Mouse (Mus musculus): ENCODE results near the gene Gpr108.
"Not testable (repeated sequence)": the region's sequence is repeated elsewhere in the genome, so short reads cannot be mapped to it uniquely, and the experiment has no call there.

The Gpr108 gene

DNA sequence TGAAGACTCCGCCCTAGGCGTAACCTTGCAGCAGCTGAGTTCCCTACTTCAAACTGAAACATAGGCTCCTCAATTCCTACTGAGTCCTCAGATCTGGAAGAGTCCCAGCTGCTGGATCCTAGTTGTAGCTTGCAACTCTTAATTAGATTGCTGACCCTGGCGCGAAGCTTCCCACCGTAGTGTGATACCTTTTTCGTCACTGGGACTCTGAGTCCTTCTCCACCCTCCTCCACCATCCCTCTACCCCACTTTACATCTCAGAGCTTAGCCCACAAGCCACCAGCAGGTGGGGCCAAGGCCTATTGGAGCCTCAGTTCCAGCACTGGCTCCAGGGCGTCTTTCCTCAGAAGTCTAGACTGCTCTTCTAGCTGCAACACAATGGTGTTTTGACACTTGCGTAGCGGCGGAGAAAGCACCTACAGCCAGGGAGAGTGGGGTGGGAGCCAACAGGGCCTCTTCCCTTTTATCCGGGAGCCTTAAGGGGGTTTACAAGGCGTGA lies at the start of gene Gpr108:
Gpr108 (minus strand) TSS at position 246 of the 499 bp plus-strand sequence.
- peak; percentile 86 for DNase-seq (ENCODE audit: low read depth, low spot score)

- DNase-seq (ENCODE audit: low read depth, low spot score) = no peak
These were observed 48.8 kb upstream of the Gpr108 start for GRCm38 (mm10) chr17:57297040-57297439.

GRCm38 (mm10) chr17:57295935-57296334 lies 47.7 kb upstream of the Gpr108 start:
- no peak for DNase-seq (ENCODE audit: low read depth, low spot score)

DNA sequence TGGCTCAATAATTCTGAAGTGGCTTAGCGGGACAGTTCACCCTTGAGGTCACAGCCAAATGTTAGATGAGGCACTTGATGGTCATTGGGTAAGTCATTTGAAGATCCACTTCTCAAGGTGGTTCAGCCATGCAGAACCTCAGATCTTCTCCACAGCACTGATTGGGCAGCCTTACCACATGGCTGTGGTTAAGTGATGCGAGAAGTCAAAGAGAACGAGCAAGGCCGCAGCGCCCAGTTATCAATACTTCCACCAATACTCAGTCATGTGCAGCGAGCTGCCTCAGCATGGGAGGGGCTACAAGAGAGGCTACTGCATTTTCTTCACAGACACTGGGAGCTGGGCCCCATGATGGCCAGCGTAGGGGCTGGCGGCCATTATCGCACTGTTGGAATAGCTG lies 44.7 kb upstream of the Gpr108 start:
- DNase-seq (ENCODE audit: low read depth, low spot score) = no peak

GRCm38 (mm10) chr17:57292302-57292701 lies 44.1 kb upstream of the Gpr108 start:
- DNase-seq (ENCODE audit: low read depth, low spot score) = no peak

DNA sequence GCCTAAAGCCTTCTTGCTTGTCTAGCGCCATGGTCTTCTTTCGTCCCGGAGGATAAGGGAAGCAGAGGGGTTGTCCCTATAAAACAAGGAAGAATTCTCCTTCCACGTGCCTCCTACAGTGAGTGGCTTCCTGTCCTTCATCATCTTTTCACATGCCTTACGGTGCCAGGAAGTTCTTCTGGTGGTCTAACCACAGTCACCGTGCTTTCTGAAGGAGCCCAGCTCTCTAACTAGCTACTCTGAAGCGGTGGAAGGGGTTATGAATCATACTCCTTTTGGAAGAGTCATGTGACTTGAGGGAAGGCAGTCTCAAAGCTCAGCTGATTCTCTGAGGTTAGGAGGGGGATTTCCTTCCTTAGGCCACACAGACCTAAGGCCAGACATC lies 42.4 kb upstream of the Gpr108 start:
- DNase-seq (ENCODE audit: low read depth, low spot score) = no peak

DNA sequence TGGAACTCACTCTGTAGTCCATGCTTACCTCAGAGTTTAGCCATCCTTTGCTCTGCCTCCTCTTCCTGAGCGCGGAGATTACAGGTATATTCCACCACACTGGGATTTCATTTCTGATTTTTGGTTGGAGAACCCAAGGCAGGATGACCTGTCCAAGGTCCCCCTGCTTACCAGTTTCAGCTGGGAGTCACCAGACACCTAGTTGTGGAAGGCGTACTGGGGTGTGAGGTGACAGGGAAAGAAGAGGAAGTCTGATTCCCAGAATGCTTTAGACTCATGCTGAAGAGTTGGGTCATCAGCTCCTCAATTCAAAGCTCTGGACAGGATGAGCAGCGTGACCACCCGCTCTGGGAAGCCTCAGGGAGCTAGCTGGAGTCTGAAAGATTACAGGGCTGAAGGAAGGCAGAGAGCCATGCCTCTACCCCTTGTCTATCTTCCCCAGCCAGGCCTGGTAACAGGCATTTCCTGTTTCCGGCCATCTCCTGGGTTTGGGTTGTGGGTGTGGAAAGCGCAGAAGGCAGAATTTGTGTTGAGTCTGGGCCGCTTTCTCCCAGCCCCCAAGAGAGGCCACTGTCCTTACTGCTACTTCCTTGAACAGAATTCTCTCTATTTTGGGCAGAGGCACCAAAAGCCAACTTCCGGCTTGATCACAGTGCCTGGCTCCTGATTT lies 41.9 kb upstream of the Gpr108 start:
- DNase-seq (ENCODE audit: low read depth, low spot score) = peak; percentile 2

GRCm38 (mm10) chr17:57289252-57289651 lies 41.0 kb upstream of the Gpr108 start:
- DNase-seq (ENCODE audit: low read depth, low spot score) = no peak

- DNase-seq (ENCODE audit: low read depth, low spot score) = no peak
These were observed 38.6 kb upstream of the Gpr108 start for GRCm38 (mm10) chr17:57286718-57287355.

DNA sequence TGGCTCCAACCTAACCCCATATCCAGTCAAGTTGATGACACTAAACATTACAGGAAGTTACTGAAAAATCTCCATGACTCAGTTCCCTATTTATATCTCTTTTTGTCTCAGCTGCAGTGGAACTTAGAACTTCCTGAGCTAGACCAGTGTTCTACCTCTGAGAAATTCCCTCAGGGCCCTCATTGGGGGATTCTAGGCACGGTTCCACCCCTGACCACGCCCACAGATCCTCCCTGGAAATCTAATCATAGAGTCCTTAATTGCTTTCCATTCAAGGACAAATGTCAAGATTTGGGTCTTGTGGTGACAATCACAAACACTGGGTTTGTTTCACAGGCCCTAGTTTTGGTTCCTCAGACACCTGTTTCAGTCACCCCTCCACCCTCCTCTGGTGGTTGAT lies 36.8 kb upstream of the Gpr108 start:
- no peak for DNase-seq (ENCODE audit: low read depth, low spot score)

GRCm38 (mm10) chr17:57283906-57284305 lies 35.7 kb upstream of the Gpr108 start:
- DNase-seq (ENCODE audit: low read depth, low spot score) = no peak

DNA sequence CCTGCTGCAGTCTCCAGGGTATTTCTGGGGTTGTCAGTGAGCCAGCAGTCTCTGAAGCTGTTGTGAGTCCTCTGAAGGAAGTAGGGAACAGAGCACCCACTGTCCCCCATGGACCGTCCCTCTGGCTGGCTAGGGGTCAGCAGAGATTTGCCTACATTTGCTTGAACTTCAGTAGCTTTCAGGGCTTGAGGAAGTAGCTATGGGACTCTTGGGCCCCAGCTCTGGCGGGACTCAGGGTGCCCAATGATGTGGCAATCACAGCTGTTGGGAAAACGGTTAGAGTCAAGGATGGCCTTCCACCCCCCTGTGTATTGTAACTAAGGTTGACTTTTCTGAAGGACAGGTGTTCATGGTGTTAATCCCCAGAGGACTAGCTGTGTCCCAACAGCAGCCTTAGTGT lies 32.2 kb upstream of the Gpr108 start:
- no peak for DNase-seq (ENCODE audit: low read depth, low spot score)

GRCm38 (mm10) chr17:57279591-57280224 lies 31.5 kb upstream of the Gpr108 start:
- DNase-seq (ENCODE audit: low read depth, low spot score) = no peak

DNA sequence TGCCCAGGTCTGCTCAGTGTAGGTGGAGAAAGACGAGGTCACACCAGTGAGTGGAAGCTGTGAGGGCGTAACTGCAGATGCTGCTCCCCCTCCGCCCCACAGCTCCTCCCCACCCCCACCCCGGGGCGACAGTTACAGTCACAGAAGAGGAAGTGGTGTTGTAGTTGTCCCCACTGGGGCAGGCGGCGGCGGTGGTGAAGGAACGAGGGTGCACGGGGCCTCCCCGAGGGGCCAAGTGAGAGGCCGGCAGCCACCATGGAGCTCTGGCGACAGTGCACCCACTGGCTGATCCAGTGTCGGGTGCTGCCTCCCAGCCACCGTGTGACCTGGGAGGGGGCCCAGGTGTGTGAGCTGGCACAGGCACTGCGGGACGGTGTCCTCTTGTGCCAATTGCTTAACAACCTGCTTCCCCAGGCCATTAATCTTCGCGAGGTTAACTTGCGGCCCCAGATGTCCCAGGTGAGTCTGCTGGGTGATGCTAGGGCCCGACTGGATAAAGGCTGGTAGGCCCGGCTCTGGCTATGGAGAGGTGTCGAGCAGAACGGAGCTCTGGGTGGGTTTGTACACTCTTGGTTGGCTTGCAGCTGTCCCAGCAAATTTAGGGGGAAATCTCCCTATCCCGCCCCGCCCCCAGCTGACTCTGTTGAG lies 30.8 kb upstream of the Gpr108 start, which contains the start of gene Vav1:
Vav1 (plus strand) TSS at position 158 of the 648 bp plus-strand sequence.
- no peak for DNase-seq (ENCODE audit: low read depth, low spot score)

DNA sequence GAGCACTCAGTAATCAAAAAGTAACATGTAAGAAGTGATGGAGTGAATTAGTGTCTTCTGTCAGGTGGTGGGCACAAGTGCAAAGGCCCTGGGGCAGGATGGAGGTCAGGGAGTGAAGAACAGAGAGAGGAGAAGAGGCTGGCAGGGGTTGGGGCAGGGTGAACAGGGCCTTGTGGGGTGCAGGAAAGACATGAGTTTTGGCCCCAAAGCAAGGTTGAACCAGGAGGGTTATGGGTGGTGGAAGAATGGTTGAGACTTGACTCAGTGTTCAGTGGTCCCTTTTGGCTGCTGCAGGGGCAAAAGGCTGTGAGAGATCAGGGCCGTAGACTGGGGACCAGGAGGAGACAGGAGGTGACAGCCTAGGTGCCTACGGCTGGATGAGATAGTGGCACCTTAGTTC lies 30.3 kb upstream of the Gpr108 start:
- DNase-seq (ENCODE audit: low read depth, low spot score) = no peak

DNA sequence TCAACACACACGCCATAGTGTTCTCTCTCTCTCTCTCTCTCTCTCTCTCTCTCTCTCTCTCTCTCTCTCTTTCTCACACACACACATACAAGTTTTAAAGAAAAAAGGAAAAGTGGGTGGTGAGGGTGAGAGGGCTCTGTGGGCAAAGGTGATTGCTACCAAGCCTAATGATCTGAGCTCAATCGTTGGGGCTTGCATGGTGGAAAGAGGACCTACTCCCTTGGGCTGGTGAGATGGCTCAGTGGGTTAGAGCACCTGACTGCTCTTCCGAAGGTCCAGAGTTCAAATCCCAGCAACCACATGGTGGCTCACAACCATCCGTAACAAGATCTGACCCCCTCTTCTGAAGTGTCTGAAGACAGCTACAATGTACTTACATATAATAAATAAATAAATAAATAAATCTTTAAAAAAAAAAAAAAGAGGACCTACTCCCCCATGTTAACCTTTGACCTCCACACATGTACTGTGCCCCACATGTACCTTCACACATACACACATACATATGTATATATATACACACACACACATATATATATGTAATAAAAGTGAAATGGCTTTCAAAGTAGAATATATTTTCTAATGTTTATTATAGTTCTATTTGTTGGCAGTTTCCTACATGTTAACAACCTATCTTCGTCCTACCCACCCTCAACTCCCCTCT lies 29.5 kb upstream of the Gpr108 start:
- not testable (repeated sequence) for DNase-seq (ENCODE audit: low read depth, low spot score)

DNA sequence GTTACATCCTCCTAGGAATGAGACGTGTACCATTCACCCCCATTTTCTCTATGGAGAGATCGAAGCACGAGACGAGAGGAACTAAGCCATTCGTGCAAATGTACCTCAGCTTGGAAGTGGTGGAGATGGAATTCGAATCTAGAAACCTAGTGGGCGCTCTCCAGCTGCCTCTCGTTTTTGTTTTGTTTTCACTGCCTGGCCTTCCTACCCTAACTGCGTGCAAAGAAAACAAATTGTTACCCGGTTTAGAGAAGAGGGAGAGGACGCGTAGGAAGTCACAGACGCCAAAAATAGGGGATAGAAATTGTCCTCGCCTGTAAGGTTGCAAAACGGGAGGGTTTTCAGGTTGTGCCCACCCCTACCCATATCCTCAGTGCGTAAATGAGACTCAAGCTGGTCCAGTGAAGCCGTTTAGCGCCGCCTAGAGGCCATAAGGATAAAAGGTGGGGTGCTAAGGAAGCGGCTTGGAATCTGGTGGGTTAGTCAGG lies 28.4 kb upstream of the Gpr108 start:
- DNase-seq (ENCODE audit: low read depth, low spot score) = peak; percentile 86

DNA sequence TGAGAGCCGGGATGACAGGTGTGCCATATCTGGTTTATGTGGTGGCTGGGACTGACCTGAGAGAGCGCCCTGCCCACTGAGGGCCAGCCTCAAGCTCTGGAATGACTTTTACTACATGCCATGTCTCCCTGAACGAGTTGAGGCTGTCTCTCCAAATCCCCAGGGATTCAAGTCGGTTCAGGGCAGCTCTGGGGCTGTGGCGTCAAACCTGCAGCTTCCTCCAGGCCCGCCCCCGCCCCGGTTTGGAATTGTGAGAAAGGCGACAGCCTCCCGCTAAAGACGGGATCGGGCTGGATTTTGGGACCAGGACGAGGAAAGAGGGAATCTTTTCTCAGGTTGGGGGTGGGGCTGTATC lies 27.7 kb upstream of the Gpr108 start:
- no peak for DNase-seq (ENCODE audit: low read depth, low spot score)

DNA sequence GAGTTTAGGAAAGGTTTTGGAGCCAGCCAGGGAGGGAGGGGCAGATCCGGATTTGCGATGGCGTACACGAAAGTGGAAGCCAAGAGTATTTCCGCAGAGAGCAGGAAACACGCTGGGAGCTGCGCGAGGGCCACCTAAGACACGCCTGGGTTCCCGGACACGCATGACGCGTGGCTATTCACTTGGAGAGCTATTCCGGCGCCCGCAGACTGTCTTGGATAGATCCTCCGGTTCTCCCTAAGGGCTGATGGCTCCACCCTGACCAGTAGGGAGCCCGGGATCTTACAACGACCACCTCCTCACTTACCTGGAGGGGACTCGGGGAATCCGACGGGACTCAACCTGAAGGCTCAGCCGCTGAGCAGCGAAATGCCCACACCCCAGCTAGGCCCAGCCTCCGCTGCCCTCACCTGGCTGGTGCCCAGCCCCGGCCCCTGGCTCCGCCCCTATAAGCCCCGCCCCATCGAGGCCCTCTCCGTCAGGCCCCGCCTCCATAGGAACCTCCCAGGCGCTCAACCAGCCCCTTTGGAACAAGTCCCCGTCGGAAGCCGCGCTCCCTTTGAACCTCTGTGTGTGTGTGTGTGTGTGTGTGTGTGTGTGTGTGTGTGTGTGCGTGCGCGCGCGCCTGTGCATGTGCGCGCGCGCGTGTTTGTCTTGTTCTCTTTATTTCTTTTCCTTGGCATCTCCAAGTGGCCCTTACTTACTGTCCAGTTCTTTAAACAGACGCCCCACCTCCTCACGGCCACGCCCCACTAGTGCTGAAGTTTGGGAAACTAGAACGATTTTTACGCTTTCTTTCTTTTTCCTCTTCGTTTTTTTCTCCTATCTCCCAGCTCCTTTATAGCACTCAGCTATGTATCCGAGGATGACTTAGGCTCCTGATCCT lies 27.1 kb upstream of the Gpr108 start:
- DNase-seq (ENCODE audit: low read depth, low spot score) = peak; percentile 48

DNA sequence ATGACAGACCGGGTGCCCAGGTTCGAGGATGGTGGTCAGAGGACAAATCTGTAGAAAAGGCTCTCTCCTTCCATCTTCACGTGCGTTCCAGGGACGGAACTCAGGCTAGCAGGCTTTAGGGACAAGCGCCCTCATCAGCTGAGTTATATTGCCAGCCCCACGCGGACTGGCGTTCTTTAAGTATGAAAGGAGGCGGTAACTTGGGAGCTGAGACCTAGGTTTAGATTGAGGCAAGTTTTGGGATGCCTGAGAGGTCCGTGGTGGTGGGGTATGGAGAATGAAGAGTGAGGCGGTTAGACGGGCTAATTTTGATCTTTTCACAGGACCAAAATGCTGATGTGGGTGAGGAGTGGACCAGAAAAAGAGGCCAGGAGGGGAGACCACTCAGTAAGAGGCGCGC lies 26.4 kb upstream of the Gpr108 start:
- no peak for DNase-seq (ENCODE audit: low read depth, low spot score)

DNA sequence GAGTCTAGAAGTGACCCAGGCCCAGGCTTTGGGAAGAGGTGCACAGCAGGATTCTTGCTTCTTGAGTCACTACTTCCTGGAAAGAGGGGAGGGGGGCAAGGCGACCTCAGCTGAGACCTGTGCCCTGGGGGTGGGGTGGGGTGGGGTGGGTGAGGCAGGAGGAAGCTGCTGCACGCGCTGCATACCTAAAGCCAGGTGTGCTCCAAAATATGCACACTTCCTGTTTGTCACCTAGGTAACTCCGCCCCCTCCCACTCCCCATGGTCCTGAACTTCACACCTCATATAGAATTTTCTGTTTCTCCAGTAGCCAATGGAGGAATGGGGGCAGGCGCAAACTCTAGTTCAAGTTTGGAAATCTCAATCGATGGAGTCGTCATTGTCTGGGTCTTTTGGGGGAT lies 25.6 kb upstream of the Gpr108 start:
- no peak for DNase-seq (ENCODE audit: low read depth, low spot score)
